Mouse (Mus musculus) erythroblast, adult 5-6 weeks (primary cell): ENCODE measurements around the gene Mgll. TPM values are rescaled to one million over a fixed set of nuclear protein-coding genes. Genes with fewer than 3 reads are reported as not detected.
A peak's percentile ranks its signal among the peaks of the same experiment; 100 is the strongest.

Experiments
- ATAC-seq: replicated peaks from 2 replicates; pipeline ENCODE4 v1.8.0; 2016; ENCODE audit warnings: moderate number of reproducible peaks, mild to moderate bottlenecking, moderate TSS enrichment, inconsistent platforms; ENCODE audit not compliant: poor library complexity, low FRiP score, severe bottlenecking
- total RNA-seq, 2 experiments: library from RNA; stranded (forward) in 1 of 2; stranded (reverse) in 1 of 2; fragments of 150-400 nt in 1 of 2; fragments of 200-764, 138-1000 nt in 1 of 2; gene quantifications; 2 replicates each; pipeline versions ENCODE4 v1.2.3 to v1.2.4; 2015 to 2017; ENCODE audit warnings: low replicate concordance in 2 of 2

Mgll gene
- total RNA-seq, 2 experiments from 2014 or later, result 29.8 to 44.1 TPM

DNA sequence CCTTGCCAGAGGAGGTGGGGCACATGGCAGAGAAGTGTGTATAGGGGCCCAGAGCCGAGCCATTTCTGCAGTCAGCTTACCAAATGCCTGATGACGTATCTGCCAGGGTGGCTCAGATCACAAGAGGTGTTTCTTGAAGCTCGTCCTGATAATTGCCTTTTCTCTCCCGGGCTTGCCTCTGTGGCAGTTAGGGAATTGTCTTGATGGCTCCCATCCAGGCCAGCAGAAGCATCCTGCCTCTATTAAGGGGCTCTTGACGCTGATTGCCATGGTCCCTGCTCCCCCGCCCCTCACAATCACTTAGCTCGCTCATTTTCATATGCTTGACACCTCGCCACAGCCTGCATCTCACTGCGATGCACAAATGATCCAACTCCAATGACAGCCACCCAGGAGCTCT, 67.1 kb downstream of the Mgll start:
- no peak for ATAC-seq

GRCm38 (mm10) chr6:88792147-88792691, 68.0 kb downstream of the Mgll start:
- no peak for ATAC-seq

DNA sequence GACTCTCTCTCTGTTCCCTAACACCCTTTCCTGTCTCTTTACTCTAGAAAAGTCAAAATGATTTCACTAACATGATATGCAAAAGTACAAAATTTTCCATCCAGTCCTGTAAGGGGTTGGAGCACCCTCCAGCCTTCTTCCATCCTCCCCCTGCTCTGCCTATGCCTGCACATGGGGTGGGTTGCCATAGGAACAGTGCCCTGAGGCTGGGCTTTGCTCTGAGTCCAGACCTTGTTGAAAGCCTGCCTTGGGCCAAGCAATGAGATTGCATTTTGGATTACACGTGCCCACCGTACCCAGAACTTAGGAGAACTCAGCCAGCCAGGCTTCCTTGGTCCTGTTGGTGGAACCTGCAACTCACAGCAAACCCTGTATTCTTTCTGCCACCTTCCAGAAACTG, 69.0 kb downstream of the Mgll start:
- ATAC-seq, result no peak

DNA sequence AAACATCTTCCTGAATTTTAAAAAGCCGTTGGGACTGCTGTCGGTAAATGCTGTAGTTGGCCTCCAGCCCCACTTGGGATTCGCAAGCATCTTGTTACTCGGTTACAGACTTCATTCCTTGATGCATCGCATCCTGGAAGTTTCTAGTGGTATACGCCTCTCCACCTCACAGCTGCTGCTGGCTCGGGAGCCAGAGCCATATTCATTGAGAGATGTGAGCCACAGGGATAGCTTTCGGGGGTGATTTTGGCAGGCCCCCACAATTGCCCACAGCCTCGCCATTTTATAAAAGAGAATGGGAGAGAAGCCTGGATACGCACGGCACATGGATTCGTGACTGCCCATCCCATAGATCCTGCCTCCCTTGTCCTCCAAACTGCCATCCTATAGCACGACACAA, 69.7 kb downstream of the Mgll start:
- no peak for ATAC-seq

DNA sequence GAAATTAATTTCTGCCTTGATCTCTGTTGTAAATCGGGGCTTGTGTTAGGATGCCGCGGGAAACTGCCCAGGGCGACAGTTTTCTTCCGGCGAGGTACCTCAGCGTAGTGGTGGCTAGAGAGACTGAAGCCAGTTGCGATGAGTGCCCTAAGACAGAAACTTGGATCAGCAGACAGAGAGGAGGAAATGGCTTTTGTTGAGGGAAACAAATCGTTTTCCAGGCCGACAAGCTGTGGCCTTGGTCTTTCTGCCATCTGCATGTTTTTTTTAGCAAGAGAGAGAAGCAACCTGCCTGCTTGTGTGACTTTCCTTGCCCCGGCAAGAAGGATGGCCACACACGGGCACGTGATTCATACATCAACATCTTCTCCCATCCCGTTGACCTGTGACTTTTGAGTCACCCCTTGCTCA, 70.4 kb downstream of the Mgll start:
- no peak for ATAC-seq

DNA sequence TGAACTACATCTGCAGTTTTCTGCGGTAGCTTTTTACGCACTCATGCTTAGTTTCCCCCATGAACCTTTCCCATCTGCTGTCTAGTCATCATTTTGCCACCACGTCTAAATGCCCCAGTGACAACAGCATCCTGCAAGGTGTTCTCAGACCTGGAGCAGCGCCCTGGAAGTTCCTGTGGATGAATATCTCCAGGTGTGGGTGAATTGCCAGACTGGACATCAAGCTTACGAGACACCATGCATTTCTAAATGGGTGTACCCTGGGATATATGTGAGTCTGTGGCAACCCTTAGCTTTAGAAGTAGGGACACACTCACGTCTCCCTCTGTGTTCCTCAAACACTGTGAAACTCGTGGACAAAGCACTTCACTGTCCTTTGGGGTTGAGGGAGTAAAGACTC, 76.0 kb downstream of the Mgll start:
- ATAC-seq, result no peak

GRCm38 (mm10) chr6:88800735-88801134, 76.5 kb downstream of the Mgll start:
- no peak for ATAC-seq

- peak; percentile 68 for ATAC-seq
Observed at GRCm38 (mm10) chr6:88803051-88803450, 78.8 kb downstream of the Mgll start.

DNA sequence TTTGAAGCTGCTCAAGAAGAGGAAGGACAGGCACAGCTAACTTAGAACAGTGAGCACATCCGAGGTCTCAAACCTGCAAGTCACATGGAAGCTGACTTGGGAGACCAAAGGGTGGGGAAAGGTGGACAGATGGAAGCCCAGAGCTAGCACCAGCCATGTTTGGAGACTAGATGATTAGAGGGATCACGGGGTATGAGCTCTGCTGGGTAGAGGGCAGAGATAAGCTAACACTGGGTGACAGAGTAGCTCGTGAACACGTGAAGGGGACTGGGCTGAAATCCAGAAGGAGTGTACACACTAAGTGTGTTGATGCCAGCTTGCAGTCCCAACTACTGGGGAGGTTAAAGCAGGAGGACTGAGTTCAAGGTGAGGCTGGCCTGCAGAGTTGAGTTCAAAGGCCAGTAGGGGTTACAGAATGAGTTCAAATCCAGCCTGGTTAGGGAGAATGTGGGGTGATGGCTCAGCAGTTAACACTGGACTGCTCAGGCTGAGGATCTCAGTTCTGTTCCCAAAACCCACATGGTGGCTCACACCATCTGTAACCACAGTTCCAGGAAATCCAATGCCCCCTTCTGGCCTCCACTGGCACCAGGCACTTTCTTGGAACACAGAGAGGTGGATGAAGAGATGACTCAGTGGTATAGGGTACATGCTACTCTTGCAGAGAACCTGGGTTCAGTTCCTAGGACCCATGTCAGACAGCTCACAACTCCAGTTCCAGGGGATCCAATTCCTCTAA, 79.9 kb downstream of the Mgll start:
- ATAC-seq, result peak; percentile 82

GRCm38 (mm10) chr6:88804966-88805577, 80.9 kb downstream of the Mgll start:
- no peak for ATAC-seq

DNA sequence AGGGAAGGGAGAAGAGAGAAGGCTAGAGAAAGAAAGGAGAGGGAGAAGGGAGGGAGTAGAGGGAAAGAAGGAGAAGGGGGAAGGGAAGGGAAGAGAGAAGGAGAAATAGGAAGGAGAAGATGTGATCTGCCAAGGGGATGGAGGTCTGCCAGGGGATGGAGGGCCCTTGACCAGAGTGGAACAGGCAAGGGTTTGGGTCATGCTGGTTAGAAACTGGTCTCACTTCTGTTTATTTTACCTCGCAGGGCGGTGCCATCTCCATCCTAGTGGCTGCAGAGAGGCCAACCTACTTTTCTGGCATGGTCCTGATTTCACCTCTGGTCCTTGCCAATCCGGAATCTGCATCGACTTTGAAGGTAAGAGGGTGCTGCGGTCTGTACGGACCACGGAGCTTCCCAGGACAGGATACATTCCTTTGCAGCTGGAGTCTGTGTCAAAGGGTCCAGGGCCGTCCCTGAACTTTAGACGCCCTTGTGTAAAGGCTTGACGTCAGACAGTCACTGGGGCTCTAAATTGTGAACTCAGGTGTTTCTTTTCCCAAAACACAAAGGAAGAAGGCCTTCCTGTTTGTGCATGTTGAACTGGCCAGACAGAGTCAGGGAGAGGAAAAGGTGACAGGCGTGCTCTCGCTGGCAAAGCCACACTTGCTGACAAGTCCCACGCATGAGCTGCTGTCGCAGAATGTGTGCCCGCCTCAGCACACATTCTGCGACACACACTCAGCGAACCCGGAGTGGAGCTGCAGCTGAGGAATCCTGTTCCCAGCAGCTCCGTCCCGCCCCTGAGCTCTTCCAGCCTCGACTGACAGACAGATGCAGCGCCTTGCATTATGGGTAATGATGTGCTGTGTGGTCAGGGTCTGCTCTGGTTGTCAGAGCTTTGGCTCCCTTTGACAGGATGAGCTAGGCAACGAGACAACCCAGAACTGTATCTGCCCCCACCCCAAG, 85.2 kb downstream of the Mgll start:
- ATAC-seq, result no peak

DNA sequence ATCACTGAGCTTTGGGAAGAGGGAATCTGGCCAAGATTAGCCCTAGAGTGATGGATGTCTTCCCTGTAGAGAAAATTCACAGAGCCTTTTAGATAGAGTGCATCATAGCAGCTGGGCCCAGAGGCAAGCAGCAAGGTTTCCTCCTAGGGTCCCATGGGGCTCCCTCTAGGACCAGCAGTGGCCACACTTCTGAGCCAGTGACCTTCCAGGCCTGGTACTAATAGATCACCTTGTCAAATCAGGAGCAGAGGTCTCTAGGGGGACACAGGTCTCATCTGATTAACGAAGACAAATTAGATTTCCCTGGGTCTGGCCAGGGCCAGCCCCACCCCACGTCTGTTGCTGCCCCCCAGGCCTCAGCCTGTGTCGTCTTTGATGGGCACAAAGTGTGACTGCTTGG, 86.1 kb downstream of the Mgll start:
- ATAC-seq, result no peak

DNA sequence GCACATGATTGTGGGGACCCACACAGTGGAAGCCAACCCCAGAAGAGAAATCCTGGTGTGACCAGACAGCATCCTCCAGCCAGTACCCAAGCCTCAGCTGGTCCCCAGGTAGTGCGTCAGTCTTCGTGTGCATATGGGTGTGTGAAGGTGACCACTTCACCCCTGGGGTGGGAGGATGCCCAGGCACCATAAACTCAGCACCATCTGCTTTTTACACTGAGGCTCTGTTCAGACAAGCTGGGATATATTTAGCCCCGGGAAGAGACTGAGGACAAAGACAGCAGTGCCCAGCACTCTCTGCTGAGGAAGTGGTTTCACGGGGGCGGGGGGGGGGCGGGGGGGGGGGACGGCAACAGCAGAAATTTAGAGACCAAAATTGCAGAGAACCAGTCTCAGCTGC, 87.2 kb downstream of the Mgll start:
- no peak for ATAC-seq

GRCm38 (mm10) chr6:88811880-88812400, 87.7 kb downstream of the Mgll start:
- no peak for ATAC-seq

DNA sequence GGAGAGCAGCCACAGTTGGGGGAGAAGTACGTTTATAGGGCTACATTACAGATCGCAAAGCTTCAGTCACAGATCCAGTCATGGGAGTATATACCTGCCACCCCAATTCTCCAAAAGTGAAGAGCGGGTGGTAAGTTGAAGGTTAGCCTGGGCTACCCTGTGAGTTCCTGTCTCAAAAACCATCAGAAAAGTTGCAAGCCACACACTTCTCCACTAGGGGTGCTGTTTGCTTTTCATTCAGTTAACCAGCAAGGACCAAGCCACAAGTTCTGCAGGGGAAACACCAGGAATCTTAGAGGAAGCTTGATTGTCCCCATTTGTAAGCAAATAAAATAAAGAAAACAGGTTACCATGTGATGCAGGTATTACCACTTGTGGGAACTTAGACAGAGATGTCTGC, 88.7 kb downstream of the Mgll start:
- ATAC-seq, result peak; percentile 67

DNA sequence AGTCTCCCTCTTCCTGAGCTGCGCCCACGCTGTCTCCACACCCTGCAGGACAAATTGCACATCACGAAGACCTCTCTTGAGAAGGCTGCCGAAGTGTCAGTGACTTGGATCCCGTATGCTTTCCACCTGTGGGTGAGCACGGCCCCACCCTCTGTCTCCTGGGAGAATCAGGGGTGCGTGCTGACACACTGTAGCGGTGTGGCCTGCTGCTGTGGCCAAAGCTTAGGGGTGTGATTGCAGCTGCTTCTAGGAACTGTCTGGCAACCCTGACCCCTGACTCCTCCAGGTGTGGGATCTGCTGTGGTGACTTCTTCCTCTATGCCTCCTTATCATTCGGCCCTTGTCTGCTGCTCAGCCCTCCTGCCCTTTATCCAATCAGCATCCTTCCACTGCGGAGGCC, 89.6 kb downstream of the Mgll start:
- no peak for ATAC-seq

DNA sequence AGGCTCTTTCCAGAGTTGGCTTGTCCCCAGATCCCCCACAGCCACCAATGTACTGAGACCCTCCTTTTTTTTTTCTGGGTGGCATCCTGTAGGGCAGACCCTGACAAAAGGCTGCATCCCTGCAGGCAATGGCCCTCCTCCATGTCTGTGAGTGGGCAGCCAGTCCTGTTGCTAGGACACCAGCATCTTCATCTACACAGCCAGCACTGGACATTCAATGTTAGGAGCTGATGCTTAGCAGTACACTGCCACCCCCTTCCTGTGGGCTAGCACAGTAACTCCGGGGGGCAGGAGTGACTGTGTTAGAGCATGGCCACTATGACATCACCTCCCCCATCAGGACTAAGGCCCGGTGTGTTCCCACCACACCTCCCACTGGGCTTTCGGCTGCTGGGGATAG, 90.8 kb downstream of the Mgll start:
- ATAC-seq, result no peak

DNA sequence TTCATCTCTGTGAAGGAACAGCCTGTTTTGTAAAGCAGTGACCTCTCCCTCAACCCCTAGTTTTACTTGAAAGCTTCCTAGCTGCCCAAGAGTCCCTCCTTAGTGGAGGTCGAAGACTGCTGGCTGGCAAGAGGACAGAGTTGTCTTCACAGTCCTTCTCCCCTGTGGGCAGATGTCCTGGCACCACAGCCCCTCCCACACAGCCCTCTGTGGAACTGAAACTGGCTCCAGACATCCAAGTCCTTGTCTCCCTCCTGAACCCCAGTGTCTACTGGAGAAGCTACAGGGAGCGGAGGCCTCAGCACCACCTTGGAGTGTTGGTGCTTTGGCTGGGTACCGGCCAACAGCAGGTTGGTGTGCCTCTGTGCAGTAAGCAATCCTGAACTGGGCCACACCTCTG, 91.3 kb downstream of the Mgll start:
- ATAC-seq, result no peak

GRCm38 (mm10) chr6:88816913-88817312, 92.7 kb downstream of the Mgll start:
- ATAC-seq, result no peak

DNA sequence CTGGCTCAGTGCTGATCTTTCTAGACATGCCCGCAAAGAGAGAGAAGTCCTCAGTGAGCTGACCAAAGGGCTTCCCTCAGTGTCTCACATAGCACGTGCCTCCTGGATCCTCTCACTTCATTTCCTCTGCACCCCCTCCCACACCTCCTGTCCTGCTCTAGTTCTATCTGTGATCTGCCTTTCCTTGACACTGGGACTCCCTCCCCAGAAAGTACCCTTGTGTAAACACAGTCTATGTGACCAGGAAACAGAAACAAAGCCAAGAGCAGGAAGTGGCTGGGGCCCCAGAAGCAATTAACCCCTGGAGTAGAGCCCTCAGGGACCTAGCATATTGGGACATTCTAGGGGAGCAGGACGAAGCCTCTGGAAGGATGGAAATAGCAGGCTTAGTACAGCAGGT, 96.6 kb downstream of the Mgll start:
- no peak for ATAC-seq
